Mouse (Mus musculus) cortical plate, adult 2 months (tissue): ENCODE results near the gene Timp3. TPM values are rescaled to one million over a fixed set of nuclear protein-coding genes. Genes with fewer than 3 reads are reported as not detected.

Experiments used
- H3K27ac ChIP-seq: fragments of 200-500 bp; 2 replicates; pipeline ENCODE4 v1.5.1; 2012; ENCODE audit warnings: low read length, control low read depth, inconsistent platforms; ENCODE audit not compliant: insufficient read depth
- H3K4me1 ChIP-seq: fragments of 200-500 bp; 2 replicates; pipeline ENCODE4 v1.6.1; 2011; ENCODE audit warnings: low read length; ENCODE audit not compliant: control insufficient read depth, insufficient read depth
- H3K4me3 ChIP-seq: fragments of 200-500 bp; 2 replicates; pipeline ENCODE4 v1.5.1; 2011; ENCODE audit warnings: mild to moderate bottlenecking, low read length, control low read depth; ENCODE audit not compliant: insufficient read depth
- CTCF ChIP-seq: fragments of 200-500 bp; IDR thresholded peaks from 2 replicates; pipeline ENCODE4 v1.5.1; 2011; ENCODE audit warnings: mild to moderate bottlenecking, control low read depth, low read length; ENCODE audit not compliant: insufficient read depth; ENCODE audit errors: extremely low read depth
- POLR2A ChIP-seq: fragments of 200-500 bp; IDR thresholded peaks from 2 replicates; pipeline ENCODE4 v1.6.1; 2011; ENCODE audit warnings: mild to moderate bottlenecking, low read length, control low read depth; ENCODE audit not compliant: insufficient read depth; ENCODE audit errors: extremely low read depth
- polyA plus RNA-seq: library from polyadenylated mRNA; depleted of rRNA; stranded (reverse); fragments of >200 nt; gene quantifications from 2 replicates; pipeline ENCODE4 v1.2.3, GENCODE M21; 2012

Timp3 gene
- polyA plus RNA-seq, 1 experiment: 55.0 TPM

DNA sequence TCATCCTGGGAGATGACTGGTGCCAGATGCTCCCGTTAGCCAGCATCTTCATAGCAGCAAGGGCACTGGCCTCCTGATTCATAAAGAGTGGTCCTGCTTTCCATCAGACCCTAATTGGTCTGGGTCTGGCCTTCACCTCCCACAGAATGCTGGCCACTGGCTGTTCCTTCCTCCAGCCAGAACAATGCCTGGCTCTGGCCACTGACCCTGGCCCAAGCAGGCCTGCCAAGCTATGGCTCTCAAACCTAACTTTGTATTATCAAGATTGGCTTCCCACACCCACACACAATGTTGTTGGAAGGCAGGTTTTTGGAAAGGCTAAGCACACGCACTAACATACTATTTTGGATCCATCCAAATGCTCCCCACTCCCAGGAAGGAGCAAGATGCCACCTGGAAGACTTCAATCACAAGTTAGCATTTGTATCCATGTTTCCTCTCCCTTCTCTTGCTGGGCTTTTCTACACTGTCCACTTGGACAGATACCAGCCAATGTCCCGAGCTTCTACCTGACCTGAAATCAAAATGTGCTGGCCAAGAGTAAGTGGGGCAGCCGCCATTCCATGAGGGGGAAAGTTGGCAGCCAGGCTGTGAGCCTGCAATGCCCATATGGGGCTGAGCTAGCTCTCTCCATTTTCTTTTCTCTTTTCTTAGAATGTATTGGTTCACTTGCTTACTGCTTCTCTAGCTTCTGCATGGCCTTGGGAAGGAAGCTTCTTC lies 23.3 kb downstream of the Timp3 start:
- Histone ChIP-seq H3K27ac (0 out of 2 replicates have a peak overlapping the region, but pooled peaks have one; percentile 16), H3K4me1 (peaks cover 3% of the 10 kb centered on the region)

GRCm38 (mm10) chr10:86325272-86325671 lies 25.1 kb downstream of the Timp3 start:
- H3K27ac ChIP-seq: no peak overlapping the region
- TF ChIP-seq CTCF: no peak
- TF ChIP-seq POLR2A: no peak
- H3K4me1 ChIP-seq: peaks cover 3% of the 10 kb centered on the region
- no peak overlapping the region for H3K4me3 ChIP-seq

More for the DNA sequence above, 23.3 kb downstream of the Timp3 start:
- TF ChIP-seq CTCF (no peak), POLR2A (no peak)
- no peak overlapping the region for H3K4me3 ChIP-seq

GRCm38 (mm10) chr10:86328143-86328542 lies 28.0 kb downstream of the Timp3 start:
- no peak for TF ChIP-seq POLR2A
- TF ChIP-seq CTCF: no peak
- no peak overlapping the region for H3K4me3 ChIP-seq
- H3K27ac ChIP-seq: no peak overlapping the region
- peaks cover 8% of the 10 kb centered on the region for H3K4me1 ChIP-seq

DNA sequence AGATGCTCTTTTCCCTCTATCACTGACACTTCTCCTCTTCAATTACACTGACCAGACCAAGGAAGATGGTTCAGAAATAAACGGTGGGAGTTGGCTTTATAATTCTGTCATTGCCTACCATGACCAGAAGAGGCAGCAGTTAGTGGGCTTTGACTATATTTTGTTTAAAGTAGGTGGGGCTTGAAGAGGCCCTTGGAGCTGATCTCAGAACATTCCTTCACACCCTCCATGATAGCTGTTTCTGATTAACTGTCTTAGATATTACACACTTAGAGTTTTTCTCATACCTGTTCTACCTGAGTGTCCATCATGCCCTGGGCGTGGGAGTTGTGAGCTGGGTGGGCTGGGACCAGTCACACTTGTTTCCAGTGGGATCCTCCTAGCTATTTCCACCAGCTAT lies 28.5 kb downstream of the Timp3 start:
- Histone ChIP-seq H3K4me3 (no peak overlapping the region), H3K27ac (no peak overlapping the region), H3K4me1 (peaks cover 7% of the 10 kb centered on the region)
- TF ChIP-seq POLR2A (no peak), CTCF (no peak)

GRCm38 (mm10) chr10:86329241-86329882 lies 29.2 kb downstream of the Timp3 start:
- Histone ChIP-seq H3K4me3 (no peak overlapping the region), H3K4me1 (peaks cover 7% of the 10 kb centered on the region), H3K27ac (no peak overlapping the region)
- TF ChIP-seq POLR2A (no peak), CTCF (no peak)

GRCm38 (mm10) chr10:86330993-86331680 lies 31.0 kb downstream of the Timp3 start:
- Histone ChIP-seq H3K27ac (peak overlapping the region; percentile 81), H3K4me1 (peaks cover 7% of the 10 kb centered on the region), H3K4me3 (no peak overlapping the region)
- no peak for TF ChIP-seq CTCF
- TF ChIP-seq POLR2A: no peak

- Histone ChIP-seq H3K4me3 (no peak overlapping the region), H3K4me1 (peaks cover 7% of the 10 kb centered on the region), H3K27ac (peak overlapping the region; percentile 81)
- TF ChIP-seq POLR2A (no peak), CTCF (no peak)
Measured at GRCm38 (mm10) chr10:86331681-86332281, 31.6 kb downstream of the Timp3 start.

- TF ChIP-seq POLR2A: no peak
- no peak for TF ChIP-seq CTCF
- Histone ChIP-seq H3K27ac (no peak overlapping the region), H3K4me3 (no peak overlapping the region), H3K4me1 (peaks cover 7% of the 10 kb centered on the region)
Measured at GRCm38 (mm10) chr10:86332942-86333341, 32.8 kb downstream of the Timp3 start.

- H3K27ac ChIP-seq: no peak overlapping the region
- no peak overlapping the region for H3K4me3 ChIP-seq
- peaks cover 7% of the 10 kb centered on the region for H3K4me1 ChIP-seq
- TF ChIP-seq POLR2A (no peak), CTCF (no peak)
Measured at GRCm38 (mm10) chr10:86334581-86334980, 34.4 kb downstream of the Timp3 start.
